Mouse (Mus musculus): ENCODE results near the gene Patl1.
"Not testable (repeated sequence)": the region's sequence is repeated elsewhere in the genome, so short reads cannot be mapped to it uniquely, and the experiment has no call there.

The Patl1 gene

GRCm38 (mm10) chr19:11912037-11912532 lies at the start of gene Patl1:
Gene Patl1 (plus strand): TSS chr19:11912399.
- DNase-seq (ENCODE audit: low read depth, low spot score), result peak; percentile 94

- DNase-seq (ENCODE audit: low read depth, low spot score), result no peak
Observed at GRCm38 (mm10) chr19:11867837-11868236, 44.4 kb upstream of the Patl1 start.

DNA sequence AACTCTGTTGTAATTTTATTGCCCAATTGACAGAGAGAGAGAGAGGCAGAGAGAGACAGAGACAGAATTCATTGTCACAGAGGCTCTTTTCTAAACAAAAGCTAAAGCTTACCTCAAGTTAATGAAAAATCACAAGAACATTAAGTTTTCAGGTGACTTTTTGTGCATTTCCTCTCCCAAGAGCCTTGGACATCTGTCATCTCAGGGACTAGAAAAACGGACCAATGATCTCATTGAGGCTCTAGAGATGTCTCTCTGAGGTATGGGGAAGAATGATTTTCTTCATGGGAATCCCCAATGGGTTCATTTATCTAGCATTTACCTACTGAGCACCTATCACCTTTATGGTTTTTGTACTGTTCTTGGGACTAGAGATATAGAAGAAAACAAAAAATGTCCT lies 37.2 kb upstream of the Patl1 start, which contains the start of gene Olfr1419:
TSS of gene Olfr1419 (minus strand) at position 101 of the 400 bp plus-strand sequence.
- no peak for DNase-seq (ENCODE audit: low read depth, low spot score)

GRCm38 (mm10) chr19:11878404-11878803 lies 33.8 kb upstream of the Patl1 start:
- DNase-seq (ENCODE audit: low read depth, low spot score), result not testable (repeated sequence)

- no peak for DNase-seq (ENCODE audit: low read depth, low spot score)
Observed at GRCm38 (mm10) chr19:11886265-11886664, 25.9 kb upstream of the Patl1 start, which contains the start of gene Olfr1420. Gene Olfr1420 (plus strand): TSS chr19:11886565.

DNA sequence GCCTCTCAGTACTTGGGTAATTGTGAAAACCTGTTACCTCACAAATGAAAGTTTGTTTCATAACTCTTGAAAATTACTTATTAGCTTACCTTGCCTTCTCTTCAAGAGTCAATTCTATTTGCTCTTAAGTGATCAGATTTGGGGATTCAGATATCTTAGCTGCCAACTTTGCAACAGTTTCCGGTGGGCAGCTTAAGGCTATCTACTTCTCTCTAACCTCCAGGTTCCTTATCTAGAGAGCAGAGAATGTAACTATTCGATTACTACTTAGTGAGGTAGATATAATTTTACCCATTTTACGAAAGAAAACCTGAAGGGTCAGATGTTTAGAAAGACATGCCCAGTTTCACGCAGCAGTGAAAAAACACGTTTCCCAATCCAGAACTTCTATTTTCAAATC lies 1.2 kb upstream of the Patl1 start:
- DNase-seq (ENCODE audit: low read depth, low spot score), result no peak

GRCm38 (mm10) chr19:11911603-11912002 lies 596 bp upstream of the Patl1 start:
- no peak for DNase-seq (ENCODE audit: low read depth, low spot score)

- peak; percentile 36 for DNase-seq (ENCODE audit: low read depth, low spot score)
Observed at GRCm38 (mm10) chr19:11912533-11913121, 428 bp downstream of the Patl1 start.

DNA sequence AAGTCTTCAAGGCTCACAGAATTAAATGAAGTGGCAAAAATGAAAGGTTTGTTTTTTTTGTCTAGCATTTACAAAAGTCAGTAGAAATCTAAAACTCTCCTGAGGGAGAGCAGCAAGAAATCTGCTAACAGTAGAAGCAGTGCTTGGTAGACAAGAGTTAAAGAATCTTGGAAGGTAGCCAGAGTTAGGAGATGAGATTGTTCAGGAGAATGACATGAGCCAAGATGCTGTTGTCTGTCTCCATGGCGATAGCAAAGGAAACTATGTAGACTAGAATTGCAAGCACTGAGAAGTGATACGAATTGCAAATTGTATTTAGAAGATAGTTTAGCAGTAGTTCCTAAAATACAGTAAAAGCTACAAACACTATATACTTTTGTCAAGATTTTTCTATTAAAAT lies 3.6 kb downstream of the Patl1 start:
- DNase-seq (ENCODE audit: low read depth, low spot score), result no peak

- DNase-seq (ENCODE audit: low read depth, low spot score), result no peak
Observed at GRCm38 (mm10) chr19:11922068-11922467, 9.9 kb downstream of the Patl1 start.

- DNase-seq (ENCODE audit: low read depth, low spot score), result not testable (repeated sequence)
Observed at GRCm38 (mm10) chr19:11922515-11922914, 10.3 kb downstream of the Patl1 start.

GRCm38 (mm10) chr19:11926380-11926779 lies 14.2 kb downstream of the Patl1 start:
- no peak for DNase-seq (ENCODE audit: low read depth, low spot score)

- DNase-seq (ENCODE audit: low read depth, low spot score), result peak; percentile 81
Observed at GRCm38 (mm10) chr19:11928025-11928748, 16.0 kb downstream of the Patl1 start.

DNA sequence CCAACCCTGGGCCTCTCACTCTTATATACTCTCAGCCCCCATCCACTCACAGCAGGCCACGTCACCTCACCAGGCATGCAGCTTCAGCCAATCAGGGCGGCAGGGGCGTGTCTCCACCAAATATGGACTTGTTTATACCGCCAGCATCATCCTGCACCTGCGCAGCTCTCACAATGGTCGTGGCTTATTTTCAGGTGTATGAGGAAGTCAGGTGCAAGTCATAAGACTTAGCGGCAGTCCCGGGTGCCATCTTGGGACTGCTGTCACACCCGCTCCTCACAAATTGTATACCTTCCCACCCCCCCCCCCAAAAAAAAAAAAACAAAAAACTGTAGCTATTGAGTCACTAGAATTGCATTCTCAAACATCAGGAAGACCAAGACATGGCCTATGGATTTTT lies 34.3 kb downstream of the Patl1 start:
- DNase-seq (ENCODE audit: low read depth, low spot score), result not testable (repeated sequence)

GRCm38 (mm10) chr19:11949878-11950277 lies 37.7 kb downstream of the Patl1 start:
- DNase-seq (ENCODE audit: low read depth, low spot score), result no peak

DNA sequence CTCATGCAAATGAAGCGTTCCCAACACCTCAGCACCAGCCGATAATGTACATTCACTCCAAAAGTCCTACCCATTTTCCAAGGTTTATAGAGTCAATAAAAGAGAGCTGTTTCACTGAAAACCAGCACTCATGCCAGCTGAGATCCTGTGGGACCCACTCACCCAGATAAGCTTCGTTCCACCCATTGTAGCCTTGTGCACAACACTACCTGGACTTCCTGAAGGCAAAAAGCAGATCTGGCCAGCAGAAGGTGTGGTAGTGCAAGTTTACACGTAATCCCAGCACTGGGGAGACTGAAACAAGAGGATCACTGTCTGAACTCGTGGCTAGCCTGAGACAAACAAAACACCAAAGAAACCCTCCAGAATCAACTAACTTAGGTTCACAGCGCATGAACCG lies 38.5 kb downstream of the Patl1 start:
- no peak for DNase-seq (ENCODE audit: low read depth, low spot score)

DNA sequence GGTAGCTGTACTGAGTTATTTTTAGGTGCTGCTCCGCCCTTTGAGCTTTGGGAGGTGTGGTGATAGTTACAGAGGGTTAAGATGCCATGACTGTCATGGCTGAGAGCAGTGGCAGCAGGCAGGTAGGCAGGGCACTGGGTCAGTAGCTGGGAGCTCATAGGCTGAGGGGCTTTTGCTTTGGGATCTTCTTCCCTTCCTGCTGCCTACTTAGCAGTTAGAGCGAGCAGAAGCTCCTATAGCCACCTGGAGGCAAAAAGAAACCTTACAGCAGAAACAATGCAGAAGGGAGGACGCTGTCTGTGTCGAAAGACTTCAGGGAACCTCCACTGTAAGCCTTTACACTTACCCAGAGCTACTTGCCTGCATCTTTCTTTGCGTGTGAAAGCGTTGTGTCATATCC lies 42.0 kb downstream of the Patl1 start:
- no peak for DNase-seq (ENCODE audit: low read depth, low spot score)

DNA sequence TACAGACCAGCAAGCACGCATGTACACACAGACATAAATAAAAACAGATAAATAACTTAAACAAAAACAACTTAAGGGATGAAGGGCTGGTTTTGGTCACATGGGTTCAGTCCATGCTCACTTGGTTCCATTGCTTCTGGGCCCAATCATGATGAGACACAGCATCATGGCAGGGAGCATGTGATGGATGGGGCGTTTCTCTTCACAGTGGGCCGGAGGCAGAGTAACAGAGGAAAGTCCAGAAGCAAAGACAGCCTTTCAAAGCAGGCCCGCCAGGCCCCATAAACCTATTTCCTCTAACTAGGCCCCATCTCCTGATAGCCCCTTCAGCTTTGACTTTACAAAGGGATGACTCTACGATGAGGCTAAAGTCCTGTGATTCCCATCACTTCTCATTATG lies 44.4 kb downstream of the Patl1 start:
- DNase-seq (ENCODE audit: low read depth, low spot score), result no peak

DNA sequence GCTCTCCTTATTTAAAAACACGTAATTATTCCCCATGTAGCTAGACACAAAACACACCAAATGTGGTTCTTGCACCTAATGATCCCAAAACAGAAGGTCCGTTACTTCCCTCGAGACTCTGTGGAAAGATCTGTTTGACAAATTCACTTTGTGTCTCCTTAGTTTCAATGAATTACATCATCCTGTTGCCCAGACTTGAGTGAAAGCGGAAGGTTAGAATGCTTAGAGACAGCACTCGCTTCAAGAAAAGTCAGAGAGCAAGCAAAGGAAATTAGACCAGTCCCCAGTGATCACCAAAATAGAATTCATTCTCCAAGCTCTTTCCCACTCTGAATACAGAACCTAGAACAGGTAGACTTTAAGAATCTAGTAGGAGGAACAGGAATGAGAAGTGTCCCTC lies 45.2 kb downstream of the Patl1 start:
- no peak for DNase-seq (ENCODE audit: low read depth, low spot score)

DNA sequence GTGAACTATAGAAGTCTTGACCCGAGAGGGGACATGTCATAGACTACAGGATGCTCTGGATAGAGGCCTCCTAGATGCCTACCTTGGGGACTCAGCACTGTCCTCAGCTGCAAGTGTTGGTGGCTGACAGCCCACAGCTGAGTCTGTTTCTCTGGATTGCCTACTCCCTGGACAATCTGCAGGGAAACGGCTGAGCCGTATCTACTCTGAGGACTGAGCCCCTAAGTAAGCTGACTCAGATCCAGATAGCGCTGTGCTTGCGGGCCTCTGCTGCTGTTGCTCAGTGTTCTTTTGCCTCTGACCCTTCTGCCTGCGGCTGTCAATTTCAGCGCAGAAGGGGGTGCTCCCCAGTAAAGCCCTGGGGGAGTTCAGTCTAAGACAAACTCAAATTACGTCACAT lies 45.6 kb downstream of the Patl1 start:
- DNase-seq (ENCODE audit: low read depth, low spot score), result no peak

- DNase-seq (ENCODE audit: low read depth, low spot score), result no peak
Observed at GRCm38 (mm10) chr19:11964266-11964665, 52.1 kb downstream of the Patl1 start.

DNA sequence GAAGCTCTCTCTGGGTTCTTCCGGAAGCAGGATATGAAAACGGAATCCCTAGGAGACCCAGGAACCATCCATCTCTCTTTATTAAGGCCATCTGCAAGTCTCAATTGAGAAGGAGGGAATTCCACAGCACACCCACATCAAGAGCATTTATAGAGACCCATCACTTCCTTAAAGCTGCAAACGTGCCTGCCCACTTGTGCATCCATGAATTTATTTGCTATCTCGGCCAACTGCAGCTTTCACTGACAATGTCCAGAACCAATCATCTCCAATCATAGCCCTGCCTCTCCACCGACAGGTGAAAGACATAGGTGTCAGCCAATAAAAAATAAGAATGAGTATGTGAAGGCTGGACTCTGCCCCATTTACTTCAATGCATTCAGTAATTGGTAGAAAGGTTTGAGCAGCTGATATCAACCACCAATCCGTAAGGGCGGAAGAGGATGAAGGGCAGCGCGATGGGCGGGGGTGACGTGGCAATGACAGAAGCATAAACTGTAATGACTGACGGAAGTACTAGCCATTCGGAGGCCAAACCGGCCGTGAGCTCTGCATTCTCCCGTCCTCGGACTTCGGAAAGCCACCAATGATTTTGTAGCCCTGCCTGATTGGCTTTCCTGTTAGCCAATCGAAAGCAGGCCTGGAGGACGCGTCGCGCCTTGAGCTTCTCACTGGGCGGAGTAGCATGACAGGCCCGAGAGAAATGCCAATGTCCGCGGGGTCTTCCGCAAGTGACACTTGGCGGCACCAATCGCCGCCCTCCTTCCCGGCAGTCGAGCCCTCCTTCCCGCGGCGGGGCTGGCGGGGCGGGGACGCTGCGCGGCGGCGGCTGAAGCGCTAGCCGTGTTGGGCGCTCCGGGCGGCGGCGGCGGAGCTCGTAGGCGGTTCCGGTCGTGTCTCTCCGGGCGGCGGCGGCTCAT lies 53.1 kb downstream of the Patl1 start, which contains the start of gene Osbp:
TSS of gene Osbp (plus strand) at position 919 of the 920 bp plus-strand sequence.
- DNase-seq (ENCODE audit: low read depth, low spot score), result peak; percentile 99

Data from c-Kit-negative CD71-positive TER-119-positive erythroid progenitor cells, embryonic 14.5 days (primary cell).